Mouse (Mus musculus) liver, postnatal 0 days (tissue): ENCODE data around the gene Acbd5.

Experiments used
- CTCF ChIP-seq: sonication (generic); IDR thresholded peaks from 2 replicates; pipeline ENCODE4 v1.5.1; 2016; ENCODE audit warnings: antibody characterized with exemption, low read depth
- EP300 ChIP-seq: IDR thresholded peaks from 2 replicates; pipeline ENCODE4 v1.6.1; 2016; ENCODE audit warnings: antibody characterized with exemption, low read depth, mild to moderate bottlenecking

- TF ChIP-seq CTCF (no peak), EP300 (no peak)
Measured at GRCm38 (mm10) chr2:23042189-23042588, 25.8 kb upstream of the Acbd5 start.
